Mouse (Mus musculus) hindbrain, embryonic 12.5 days (tissue): Measurements from ENCODE around the gene Taf4. TPM values are rescaled to one million over a fixed set of nuclear protein-coding genes. Genes with fewer than 3 reads are reported as not detected.

ENCODE experiments used
- ATAC-seq: fragments of 200-750 bp; cut with Nextera tagmentation; 2 replicates; pipeline ENCODE4 v1.8.0; 2017; ENCODE audit warnings: moderate TSS enrichment; ENCODE audit not compliant: low FRiP score
- H3K27ac ChIP-seq: fragments of 300-500 bp; sonication (generic); 2 replicates; pipeline ENCODE4 v1.5.1; 2016; ENCODE audit warnings: mild to moderate bottlenecking
- H3K27me3 ChIP-seq: fragments of 300-500 bp; sonication (generic); 2 replicates; pipeline ENCODE4 v1.6.1; 2016; ENCODE audit warnings: mild to moderate bottlenecking
- H3K36me3 ChIP-seq: fragments of 300-500 bp; sonication (generic); 2 replicates; pipeline ENCODE4 v1.6.1; 2016; ENCODE audit warnings: mild to moderate bottlenecking
- H3K4me1 ChIP-seq: fragments of 300-500 bp; sonication (generic); 2 replicates; pipeline ENCODE4 v1.6.1; 2016
- H3K4me2 ChIP-seq: fragments of 300-500 bp; sonication (generic); replicated peaks from 2 replicates; pipeline ENCODE4 v1.6.1; 2016; ENCODE audit warnings: mild to moderate bottlenecking
- H3K4me3 ChIP-seq: fragments of 300-500 bp; sonication (generic); 2 replicates; pipeline ENCODE4 v1.5.1; 2016; ENCODE audit warnings: mild to moderate bottlenecking
- H3K9ac ChIP-seq: fragments of 300-500 bp; sonication (generic); 2 replicates; pipeline ENCODE4 v1.6.1; 2016; ENCODE audit warnings: mild to moderate bottlenecking, moderate library complexity
- H3K9me3 ChIP-seq: fragments of 300-500 bp; sonication (generic); replicated peaks from 2 replicates; pipeline ENCODE4 v1.6.1; 2016; ENCODE audit warnings: mild to moderate bottlenecking
- WGBS: fragments of 180-500 bp; shearing (Covaris S2); methylation state at CpG from one replicate; pipeline ENCODE4 v1.1.7; 2016; 5-methylcytosine and 5-hydroxymethylcytosine counted together
- polyA plus RNA-seq: library from polyadenylated mRNA; unstranded; fragments of >200 nt; fragmentation: Nextera tagmentation; extraction: Ambion mirVana; gene quantifications from 2 replicates; pipeline ENCODE4 v1.2.1, GENCODE M21; 2016

Gene Taf4
- polyA plus RNA-seq, 1 experiment from 2014 or later, result 5.2 TPM

- ATAC-seq, result no peak
- 60% methylated on average over 9 of the region's 9 CpGs for WGBS
- no peaks in the 10 kb centered on the region for H3K4me1 ChIP-seq
- no peak overlapping the region for H3K4me2 ChIP-seq
- H3K9me3 ChIP-seq, result no peaks in the 10 kb centered on the region
- H3K4me3 ChIP-seq, result no peak overlapping the region
- H3K36me3 ChIP-seq, result no peaks in the 10 kb centered on the region
- peaks cover 5% of the 10 kb centered on the region for H3K27me3 ChIP-seq
- H3K27ac ChIP-seq, result no peak overlapping the region
- H3K9ac ChIP-seq, result no peak overlapping the region
These were observed 30.0 kb upstream of the Taf4 start for GRCm38 (mm10) chr2:180006352-180007017.

- 59% methylated on average over 5 of the region's 5 CpGs for WGBS
- H3K9me3 ChIP-seq, result no peaks in the 10 kb centered on the region
- H3K27ac ChIP-seq, result no peak overlapping the region
- no peaks in the 10 kb centered on the region for H3K4me1 ChIP-seq
- no peak overlapping the region for H3K4me2 ChIP-seq
- peaks cover 5% of the 10 kb centered on the region for H3K27me3 ChIP-seq
- no peak overlapping the region for H3K4me3 ChIP-seq
- H3K36me3 ChIP-seq, result no peaks in the 10 kb centered on the region
- H3K9ac ChIP-seq, result no peak overlapping the region
- no peak for ATAC-seq
These were observed 29.4 kb upstream of the Taf4 start for GRCm38 (mm10) chr2:180005656-180006351.

GRCm38 (mm10) chr2:180001635-180002034, 25.2 kb upstream of the Taf4 start:
- Histone ChIP-seq H3K4me3 (no peak overlapping the region), H3K4me2 (no peak overlapping the region), H3K9me3 (no peaks in the 10 kb centered on the region), H3K36me3 (no peaks in the 10 kb centered on the region), H3K27me3 (peaks cover 12% of the 10 kb centered on the region), H3K9ac (no peak overlapping the region), H3K27ac (no peak overlapping the region), H3K4me1 (no peaks in the 10 kb centered on the region)
- ATAC-seq, result no peak
- WGBS, result 89% methylated on average over 9 of the region's 9 CpGs

- Histone ChIP-seq H3K36me3 (no peaks in the 10 kb centered on the region), H3K4me3 (no peak overlapping the region), H3K4me2 (no peak overlapping the region), H3K4me1 (no peaks in the 10 kb centered on the region), H3K9me3 (no peaks in the 10 kb centered on the region), H3K27ac (no peak overlapping the region), H3K27me3 (0 out of 2 replicates have a peak, but pooled peaks cover 7% of the 10 kb centered on the region), H3K9ac (no peak overlapping the region)
- 83% methylated on average over 4 of the region's 4 CpGs for WGBS
- no peak for ATAC-seq
These were observed 22.0 kb upstream of the Taf4 start for GRCm38 (mm10) chr2:179998431-179998830.

GRCm38 (mm10) chr2:179993071-179993470, 16.6 kb upstream of the Taf4 start:
- Histone ChIP-seq H3K27ac (no peak overlapping the region), H3K27me3 (0 out of 2 replicates have a peak, but pooled peaks cover under 1% of the 10 kb centered on the region), H3K4me3 (no peak overlapping the region), H3K4me2 (no peak overlapping the region), H3K9ac (no peak overlapping the region), H3K9me3 (no peaks in the 10 kb centered on the region), H3K4me1 (no peaks in the 10 kb centered on the region), H3K36me3 (no peaks in the 10 kb centered on the region)
- 88% methylated on average over 5 of the region's 5 CpGs for WGBS
- no peak for ATAC-seq

- H3K9ac ChIP-seq, result no peak overlapping the region
- H3K4me2 ChIP-seq, result no peak overlapping the region
- no peak overlapping the region for H3K4me3 ChIP-seq
- 59% methylated on average over 1 of the region's 1 CpGs for WGBS
- H3K9me3 ChIP-seq, result no peaks in the 10 kb centered on the region
- H3K36me3 ChIP-seq, result no peaks in the 10 kb centered on the region
- H3K27ac ChIP-seq, result no peak overlapping the region
- no peak for ATAC-seq
- H3K27me3 ChIP-seq, result no peaks in the 10 kb centered on the region
- no peaks in the 10 kb centered on the region for H3K4me1 ChIP-seq
These were observed 12.7 kb upstream of the Taf4 start for GRCm38 (mm10) chr2:179989098-179989497.

GRCm38 (mm10) chr2:179986437-179987022, 10.1 kb upstream of the Taf4 start:
- Histone ChIP-seq H3K27ac (no peak overlapping the region), H3K4me2 (no peak overlapping the region), H3K4me1 (no peaks in the 10 kb centered on the region), H3K27me3 (no peaks in the 10 kb centered on the region), H3K36me3 (no peaks in the 10 kb centered on the region), H3K9me3 (no peaks in the 10 kb centered on the region), H3K4me3 (no peak overlapping the region), H3K9ac (no peak overlapping the region)
- ATAC-seq, result no peak
- 74% methylated on average over 10 of the region's 10 CpGs for WGBS

DNA sequence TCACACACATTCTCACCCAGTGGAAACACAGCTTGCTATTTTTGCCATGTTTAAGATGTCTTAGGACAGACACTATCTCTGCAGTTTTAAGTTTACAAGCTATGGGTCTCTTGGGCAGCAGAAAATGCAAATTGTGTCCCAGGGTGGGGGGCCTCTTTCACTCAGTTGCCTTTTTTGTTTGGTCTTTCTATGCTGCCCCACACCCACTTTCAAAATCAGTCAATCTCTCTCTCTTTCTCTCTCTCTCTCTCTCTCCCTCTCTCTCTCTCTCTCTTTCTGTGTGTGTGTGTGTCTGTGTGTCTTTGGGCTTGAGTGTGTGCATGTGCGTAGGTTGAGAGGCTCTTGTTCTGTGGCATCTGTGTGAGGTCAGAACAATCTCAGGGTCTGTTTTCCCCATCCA, 9.2 kb upstream of the Taf4 start:
- no peak overlapping the region for H3K4me3 ChIP-seq
- H3K4me2 ChIP-seq, result no peak overlapping the region
- H3K9me3 ChIP-seq, result no peaks in the 10 kb centered on the region
- H3K27ac ChIP-seq, result no peak overlapping the region
- 56% methylated on average over 1 of the region's 1 CpGs for WGBS
- no peaks in the 10 kb centered on the region for H3K36me3 ChIP-seq
- no peaks in the 10 kb centered on the region for H3K4me1 ChIP-seq
- no peaks in the 10 kb centered on the region for H3K27me3 ChIP-seq
- ATAC-seq, result no peak
- H3K9ac ChIP-seq, result no peak overlapping the region

DNA sequence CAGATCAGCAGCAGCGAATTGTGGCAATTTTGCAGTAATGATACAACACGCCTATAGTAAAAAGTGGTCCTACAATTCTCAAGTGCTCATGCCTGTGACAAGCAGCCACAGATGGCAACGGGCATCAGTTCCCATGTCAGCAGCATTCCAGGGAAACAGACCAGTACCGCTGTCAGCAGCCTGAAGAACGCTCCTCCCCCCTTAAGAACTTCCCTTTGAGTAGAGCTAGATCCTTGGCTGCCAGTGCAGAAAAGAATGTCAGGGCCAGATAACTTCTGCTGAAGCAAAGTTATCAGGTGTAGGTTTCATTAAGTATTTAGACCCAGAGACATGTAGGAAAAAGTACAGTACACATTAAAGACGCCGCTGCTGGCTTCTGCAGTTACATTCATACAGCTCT, 8.4 kb upstream of the Taf4 start:
- WGBS, result 47% methylated on average over 7 of the region's 7 CpGs
- H3K9ac ChIP-seq, result no peak overlapping the region
- H3K9me3 ChIP-seq, result no peaks in the 10 kb centered on the region
- H3K4me1 ChIP-seq, result no peaks in the 10 kb centered on the region
- H3K27ac ChIP-seq, result no peak overlapping the region
- no peak overlapping the region for H3K4me3 ChIP-seq
- ATAC-seq, result no peak
- H3K27me3 ChIP-seq, result no peaks in the 10 kb centered on the region
- no peak overlapping the region for H3K4me2 ChIP-seq
- H3K36me3 ChIP-seq, result no peaks in the 10 kb centered on the region

DNA sequence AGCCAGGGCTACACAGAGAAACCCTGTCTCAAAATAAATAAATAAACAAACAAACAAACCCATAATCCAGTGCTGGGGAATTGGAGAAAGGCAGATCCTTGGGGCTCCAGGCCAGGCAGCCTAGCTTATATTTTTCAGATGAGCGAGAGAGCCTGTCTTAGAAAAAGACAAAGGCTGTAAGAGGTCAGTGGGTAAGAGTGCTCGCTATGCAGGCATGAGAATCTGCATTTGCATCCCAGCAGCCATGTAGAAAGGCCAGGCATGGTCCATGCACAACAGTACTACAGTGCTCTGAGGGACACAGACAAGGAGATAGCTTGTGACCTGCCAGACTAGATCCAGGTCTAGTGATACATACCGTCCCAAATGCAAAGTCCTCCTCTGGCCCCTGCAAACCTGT, 6.3 kb upstream of the Taf4 start:
- H3K4me2 ChIP-seq, result no peak overlapping the region
- H3K27me3 ChIP-seq, result no peaks in the 10 kb centered on the region
- peaks cover 4% of the 10 kb centered on the region for H3K4me1 ChIP-seq
- WGBS, result 81% methylated on average over 3 of the region's 3 CpGs
- no peak for ATAC-seq
- no peak overlapping the region for H3K4me3 ChIP-seq
- no peaks in the 10 kb centered on the region for H3K36me3 ChIP-seq
- H3K9me3 ChIP-seq, result no peaks in the 10 kb centered on the region
- H3K27ac ChIP-seq, result no peak overlapping the region
- H3K9ac ChIP-seq, result no peak overlapping the region

GRCm38 (mm10) chr2:179980616-179981015, 4.2 kb upstream of the Taf4 start:
- H3K4me2 ChIP-seq, result no peak overlapping the region
- H3K36me3 ChIP-seq, result no peaks in the 10 kb centered on the region
- no peaks in the 10 kb centered on the region for H3K27me3 ChIP-seq
- H3K4me3 ChIP-seq, result no peak overlapping the region
- no peak overlapping the region for H3K27ac ChIP-seq
- WGBS, result 54% methylated on average over 4 of the region's 4 CpGs
- no peak for ATAC-seq
- peaks cover 8% of the 10 kb centered on the region for H3K4me1 ChIP-seq
- peak overlapping the region; percentile 18; the same call in 1 of the 2 replicates for H3K9ac ChIP-seq
- H3K9me3 ChIP-seq, result no peaks in the 10 kb centered on the region

DNA sequence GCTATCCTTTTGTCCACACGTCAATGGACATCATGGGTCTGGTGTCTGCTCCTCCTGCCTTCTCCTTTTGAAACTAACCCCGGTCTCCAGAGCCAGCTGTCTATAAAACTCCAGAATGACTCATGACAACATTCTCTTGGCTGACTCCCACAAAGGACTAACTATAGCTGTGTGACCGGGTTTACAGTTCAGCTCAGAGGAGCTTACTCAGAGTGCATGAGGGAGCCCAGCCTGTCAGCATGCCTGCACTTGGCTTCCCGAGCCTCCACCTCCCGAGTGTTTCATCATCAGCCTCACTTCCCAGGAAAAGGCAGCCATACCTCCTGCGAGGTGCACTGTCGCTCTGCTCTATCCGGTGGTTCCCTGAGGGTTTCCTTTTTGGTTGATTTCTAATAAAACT, 3.4 kb upstream of the Taf4 start:
- Histone ChIP-seq H3K4me3 (no peak overlapping the region), H3K27ac (no peak overlapping the region), H3K9ac (no peak overlapping the region), H3K27me3 (no peaks in the 10 kb centered on the region), H3K36me3 (no peaks in the 10 kb centered on the region), H3K4me2 (no peak overlapping the region), H3K4me1 (peaks cover 12% of the 10 kb centered on the region), H3K9me3 (no peaks in the 10 kb centered on the region)
- 59% methylated on average over 8 of the region's 8 CpGs for WGBS
- ATAC-seq, result no peak
